Mouse (Mus musculus) naive thymus-derived CD4-positive, alpha-beta T cell, adult 2 months (primary cell): ENCODE measurements around the gene Gm17428.

Source experiments
- DNase-seq: peaks from one replicate; pipeline ENCODE4 v3.0.0-alpha.2; 2011; ENCODE audit warnings: low read depth

Gene Gm17428

GRCm38 (mm10) chr14:55014591-55014990 is 37.9 kb downstream of the Gm17428 start:
- DNase-seq, result no peak

GRCm38 (mm10) chr14:55014991-55015766 is 38.4 kb downstream of the Gm17428 start, which contains the start of gene Ngdn:
TSS of gene Ngdn (plus strand) at chr14:55015454.
- peak; percentile 100 for DNase-seq

GRCm38 (mm10) chr14:55015767-55016111 is 39.0 kb downstream of the Gm17428 start:
- no peak for DNase-seq

- DNase-seq, result no peak
Observed at GRCm38 (mm10) chr14:55016876-55017275, 40.1 kb downstream of the Gm17428 start.

GRCm38 (mm10) chr14:55020394-55020793 is 43.7 kb downstream of the Gm17428 start:
- DNase-seq, result no peak

GRCm38 (mm10) chr14:55023011-55023410 is 46.3 kb downstream of the Gm17428 start:
- no peak for DNase-seq

GRCm38 (mm10) chr14:55024236-55024635 is 47.5 kb downstream of the Gm17428 start:
- peak; percentile 56 for DNase-seq

GRCm38 (mm10) chr14:55025527-55025926 is 48.8 kb downstream of the Gm17428 start:
- peak; percentile 39 for DNase-seq
